Mouse (Mus musculus): ENCODE data around the gene Rhbdd3.

DNA sequence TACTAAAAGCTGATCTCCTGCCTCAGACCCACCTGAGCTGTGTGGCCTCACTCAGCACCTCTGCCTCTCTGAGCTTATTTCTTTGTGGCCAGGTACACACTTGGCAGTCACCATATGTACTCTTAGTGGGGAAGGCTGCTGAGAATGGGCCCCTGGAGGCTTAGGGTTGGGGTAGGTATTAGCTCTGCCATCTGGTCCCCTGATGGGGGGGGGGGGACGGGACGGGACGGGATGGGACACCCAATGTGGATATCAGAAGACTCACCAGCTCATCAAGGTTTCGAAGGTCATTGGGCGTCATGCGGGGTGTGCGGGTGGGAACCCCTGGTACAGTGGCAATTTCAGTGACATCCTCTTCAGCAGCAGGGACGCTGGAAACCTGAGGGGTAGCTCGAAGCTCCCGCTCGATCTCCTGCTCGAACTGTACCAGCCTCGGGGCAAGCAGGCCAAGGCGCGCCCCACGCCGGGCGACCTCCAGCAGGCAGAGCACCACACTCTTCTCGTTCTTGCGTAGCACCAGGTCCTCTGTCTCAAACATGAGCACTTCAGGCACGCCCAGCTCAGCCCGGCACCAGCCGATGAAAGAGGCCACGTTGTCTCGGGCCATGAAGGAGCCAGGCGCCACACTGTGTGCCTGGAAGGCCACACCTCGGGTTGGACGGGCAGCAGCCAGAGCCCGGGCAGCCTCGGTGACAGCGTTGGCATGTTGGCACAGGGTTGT is 35.0 kb upstream of the Rhbdd3 start:
- TF ChIP-seq CTCF (IDR thresholded peaks at IDR 0.05; ENCODE audit: low read depth) (no peak), EP300 (optimal IDR thresholded peaks at IDR 0.05) (no peak)
